Mouse (Mus musculus): ENCODE measurements around the gene Ppp2r5b. TPM values are rescaled to one million over a fixed set of nuclear protein-coding genes. Genes with fewer than 3 reads are reported as not detected.

Ppp2r5b gene
- polyA plus RNA-seq, 1 experiment from 2014 or later, result 161 TPM

DNA sequence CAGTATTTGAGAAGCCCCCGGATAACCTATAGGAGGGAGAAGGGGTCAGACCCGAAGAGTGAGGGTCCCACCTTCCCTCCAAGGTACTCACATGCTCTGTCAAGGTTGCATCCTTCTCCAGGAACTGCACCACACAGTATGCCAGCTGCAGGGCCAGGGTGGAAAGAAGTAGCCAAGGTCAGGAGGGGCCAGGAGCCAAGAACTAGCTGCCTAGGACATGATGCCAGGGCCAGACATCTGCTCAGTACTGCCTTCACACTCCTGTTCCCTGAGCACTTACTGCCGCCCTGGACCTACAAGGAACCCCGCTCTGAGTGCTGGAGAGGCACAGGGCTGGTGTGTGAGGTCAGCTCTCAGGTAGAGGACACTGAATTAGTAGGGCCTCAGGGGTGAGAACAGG is 5.3 kb downstream of the Ppp2r5b start:
- Histone ChIP-seq H3K27ac (ENCODE audit: low read depth, low read length) (no peak overlapping the region), H3K4me1 (ENCODE audit: control insufficient read depth, insufficient read depth, low read depth, low read length) (peaks cover 13% of the 10 kb centered on the region), H3K27me3 (replicated peaks; ENCODE audit: control insufficient read depth, insufficient read depth, low read length) (no peaks in the 10 kb centered on the region), H3K9me3 (ENCODE audit: control insufficient read depth, low read length) (no peaks in the 10 kb centered on the region), H3K4me2 (ENCODE audit: low read length) (no peak overlapping the region), H3K4me3 (ENCODE audit: low read length) (no peak overlapping the region), H3K9ac (ENCODE audit: low read depth, low read length) (no peak overlapping the region), H3K36me3 (ENCODE audit: control insufficient read depth, insufficient read depth, low read length) (peaks cover 38% of the 10 kb centered on the region)
- no peak for ATAC-seq
- 92% methylated on average over 4 of the region's 4 CpGs for WGBS

DNA sequence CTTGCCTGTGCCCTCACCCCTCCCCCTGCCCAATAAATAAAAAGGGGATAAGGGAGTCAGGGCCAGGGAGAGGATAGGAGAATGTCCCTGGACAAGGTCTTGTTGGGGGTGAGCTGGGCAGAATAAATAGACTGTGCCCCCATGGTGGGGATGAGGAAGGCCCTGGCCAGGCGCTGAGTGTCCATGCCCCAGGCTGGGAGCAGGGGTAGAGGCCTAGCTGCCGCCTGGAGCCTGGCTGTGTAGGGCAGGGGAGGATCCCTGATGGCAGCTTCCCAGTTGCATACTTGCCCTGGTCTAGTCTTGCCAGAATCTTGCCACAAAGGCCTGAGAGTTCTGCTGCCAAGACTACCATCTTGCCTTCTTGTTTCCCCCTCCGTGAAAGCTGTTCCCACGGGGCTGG is 7.8 kb downstream of the Ppp2r5b start:
- H3K27ac ChIP-seq (ENCODE audit: low read depth, low read length), result no peak overlapping the region
- H3K27me3 ChIP-seq (replicated peaks; ENCODE audit: control insufficient read depth, insufficient read depth, low read length), result no peaks in the 10 kb centered on the region
- no peak overlapping the region for H3K4me2 ChIP-seq (ENCODE audit: low read length)
- no peak overlapping the region for H3K4me3 ChIP-seq (ENCODE audit: low read length)
- no peak overlapping the region for H3K9ac ChIP-seq (ENCODE audit: low read depth, low read length)
- H3K36me3 ChIP-seq (ENCODE audit: control insufficient read depth, insufficient read depth, low read length), result peaks cover 38% of the 10 kb centered on the region
- no peaks in the 10 kb centered on the region for H3K9me3 ChIP-seq (ENCODE audit: control insufficient read depth, low read length)
- 74% methylated on average over 4 of the region's 4 CpGs for WGBS
- H3K4me1 ChIP-seq (ENCODE audit: control insufficient read depth, insufficient read depth, low read depth, low read length), result no peaks in the 10 kb centered on the region
- no peak for ATAC-seq

DNA sequence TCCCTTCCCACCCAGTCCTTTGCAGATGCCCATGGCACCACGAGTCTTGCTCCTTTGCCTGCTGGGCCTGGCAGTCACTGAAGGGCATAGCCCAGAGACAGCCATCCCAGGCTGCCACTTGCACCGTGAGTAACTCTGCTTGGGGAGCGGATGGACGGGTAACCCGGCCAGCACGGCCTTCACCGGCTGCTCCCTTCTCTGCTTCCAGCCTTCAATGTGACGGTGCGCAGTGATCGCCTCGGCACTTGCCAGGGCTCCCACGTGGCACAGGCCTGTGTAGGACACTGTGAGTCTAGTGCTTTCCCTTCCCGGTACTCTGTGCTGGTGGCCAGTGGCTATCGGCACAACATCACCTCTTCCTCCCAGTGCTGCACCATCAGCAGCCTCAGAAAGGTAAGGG is 8.9 kb downstream of the Ppp2r5b start:
- Histone ChIP-seq H3K4me2 (ENCODE audit: low read length) (no peak overlapping the region), H3K27me3 (replicated peaks; ENCODE audit: control insufficient read depth, insufficient read depth, low read length) (no peaks in the 10 kb centered on the region), H3K9ac (ENCODE audit: low read depth, low read length) (no peak overlapping the region), H3K4me1 (ENCODE audit: control insufficient read depth, insufficient read depth, low read depth, low read length) (no peaks in the 10 kb centered on the region), H3K9me3 (ENCODE audit: control insufficient read depth, low read length) (no peaks in the 10 kb centered on the region), H3K27ac (ENCODE audit: low read depth, low read length) (no peak overlapping the region), H3K36me3 (ENCODE audit: control insufficient read depth, insufficient read depth, low read length) (peaks cover 29% of the 10 kb centered on the region), H3K4me3 (ENCODE audit: low read length) (no peak overlapping the region)
- ATAC-seq, result peak; percentile 25; the same call in 1 of the 2 replicates
- 91% methylated on average over 14 of the region's 14 CpGs for WGBS

DNA sequence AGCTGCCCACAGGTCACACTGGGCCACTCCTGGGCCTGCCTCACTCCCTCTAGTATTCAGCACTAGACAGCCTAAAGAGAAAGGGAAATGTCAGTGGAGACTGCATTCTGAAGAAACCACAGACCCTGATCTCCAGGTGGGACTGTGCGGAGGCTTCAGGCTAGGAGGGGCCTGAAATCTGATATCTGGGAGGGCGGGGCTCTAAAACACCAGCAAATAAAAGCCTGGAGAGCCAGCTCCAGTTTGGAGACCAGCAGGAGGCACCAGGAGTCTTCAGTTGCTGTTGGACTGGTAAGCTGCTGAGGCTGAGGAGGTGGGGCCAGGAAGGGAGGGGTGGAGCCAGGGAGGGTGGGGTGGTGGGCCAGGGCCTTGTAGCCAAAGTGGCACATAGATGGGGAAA is 9.5 kb downstream of the Ppp2r5b start, which contains the start of gene Gpha2:
Gene Gpha2 (plus strand): TSS at position 246 of the 400 bp plus-strand sequence.
- no peak for ATAC-seq
- peaks cover 28% of the 10 kb centered on the region for H3K36me3 ChIP-seq (ENCODE audit: control insufficient read depth, insufficient read depth, low read length)
- no peaks in the 10 kb centered on the region for H3K27me3 ChIP-seq (replicated peaks; ENCODE audit: control insufficient read depth, insufficient read depth, low read length)
- no peak within 1 kb of the TSS for H3K4me2 ChIP-seq (ENCODE audit: low read length)
- H3K9ac ChIP-seq (ENCODE audit: low read depth, low read length), result no peak within 1 kb of the TSS
- no peak within 1 kb of the TSS for H3K27ac ChIP-seq (ENCODE audit: low read depth, low read length)
- WGBS, result 33% methylated on average over 2 of the region's 2 CpGs
- H3K4me3 ChIP-seq (ENCODE audit: low read length), result no peak within 1 kb of the TSS
- H3K9me3 ChIP-seq (ENCODE audit: control insufficient read depth, low read length), result no peaks in the 10 kb centered on the region
- H3K4me1 ChIP-seq (ENCODE audit: control insufficient read depth, insufficient read depth, low read depth, low read length), result no peaks in the 10 kb centered on the region

DNA sequence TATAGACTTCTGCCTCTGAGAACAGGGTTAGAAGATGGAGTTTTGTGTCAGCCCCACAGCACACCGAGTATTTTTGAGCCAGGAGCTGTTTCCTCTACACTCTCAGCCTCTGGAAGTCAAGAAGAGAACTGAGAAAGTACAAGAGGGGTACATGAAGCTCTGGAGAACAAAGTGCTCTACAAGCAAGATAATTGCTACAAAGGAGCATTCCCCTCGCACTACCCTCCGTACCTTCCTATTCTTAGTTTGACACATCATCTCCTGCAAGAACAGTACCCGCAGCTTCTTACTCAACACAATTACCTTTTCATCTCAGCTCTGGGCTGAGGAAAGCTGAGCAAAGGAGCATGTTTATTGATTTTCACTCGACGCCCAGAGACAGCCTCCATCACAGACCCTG is 17.1 kb downstream of the Ppp2r5b start:
- Histone ChIP-seq H3K9ac (ENCODE audit: low read depth, low read length) (no peak overlapping the region), H3K9me3 (ENCODE audit: control insufficient read depth, low read length) (no peaks in the 10 kb centered on the region), H3K4me3 (ENCODE audit: low read length) (no peak overlapping the region), H3K4me2 (ENCODE audit: low read length) (no peak overlapping the region), H3K36me3 (ENCODE audit: control insufficient read depth, insufficient read depth, low read length) (no peaks in the 10 kb centered on the region), H3K4me1 (ENCODE audit: control insufficient read depth, insufficient read depth, low read depth, low read length) (no peaks in the 10 kb centered on the region), H3K27me3 (replicated peaks; ENCODE audit: control insufficient read depth, insufficient read depth, low read length) (no peaks in the 10 kb centered on the region), H3K27ac (ENCODE audit: low read depth, low read length) (no peak overlapping the region)
- no peak for ATAC-seq
- 69% methylated on average over 6 of the region's 6 CpGs for WGBS

DNA sequence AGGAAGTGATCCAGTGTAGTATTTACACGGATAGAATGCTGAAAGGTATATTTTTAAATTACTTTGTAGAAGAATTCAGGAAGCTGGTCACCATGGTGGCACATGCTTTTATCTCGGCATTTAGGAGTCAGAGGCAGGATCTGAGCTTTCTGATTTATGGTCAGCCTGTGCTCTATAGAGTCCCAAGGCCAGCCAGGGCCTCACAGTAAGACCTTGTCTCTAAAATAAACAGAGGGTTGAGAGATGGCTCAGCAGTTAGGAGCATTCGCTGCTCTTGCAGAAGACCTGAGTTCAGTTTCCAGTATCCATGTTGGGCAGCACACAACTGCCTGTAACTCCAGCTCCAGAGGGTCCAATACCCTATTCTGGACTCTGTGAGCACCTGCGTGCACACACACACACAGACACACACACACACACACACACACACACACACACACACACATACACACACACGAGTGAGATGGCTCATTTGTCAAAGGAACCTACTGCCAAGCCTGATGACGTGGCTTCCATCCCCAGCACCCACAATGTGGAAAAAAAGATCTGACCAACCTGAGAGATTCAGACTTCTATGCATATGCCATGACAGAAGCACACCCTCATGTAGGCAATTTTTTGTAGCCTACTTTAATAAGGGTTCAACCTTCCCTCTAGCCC is 19.5 kb downstream of the Ppp2r5b start:
- H3K27ac ChIP-seq (ENCODE audit: low read depth, low read length), result no peak overlapping the region
- ATAC-seq, result no peak
- H3K9ac ChIP-seq (ENCODE audit: low read depth, low read length), result no peak overlapping the region
- H3K9me3 ChIP-seq (ENCODE audit: control insufficient read depth, low read length), result no peaks in the 10 kb centered on the region
- no peaks in the 10 kb centered on the region for H3K36me3 ChIP-seq (ENCODE audit: control insufficient read depth, insufficient read depth, low read length)
- 82% methylated on average over 6 of the region's 6 CpGs for WGBS
- H3K4me2 ChIP-seq (ENCODE audit: low read length), result no peak overlapping the region
- H3K4me1 ChIP-seq (ENCODE audit: control insufficient read depth, insufficient read depth, low read depth, low read length), result no peaks in the 10 kb centered on the region
- no peaks in the 10 kb centered on the region for H3K27me3 ChIP-seq (replicated peaks; ENCODE audit: control insufficient read depth, insufficient read depth, low read length)
- H3K4me3 ChIP-seq (ENCODE audit: low read length), result no peak overlapping the region

DNA sequence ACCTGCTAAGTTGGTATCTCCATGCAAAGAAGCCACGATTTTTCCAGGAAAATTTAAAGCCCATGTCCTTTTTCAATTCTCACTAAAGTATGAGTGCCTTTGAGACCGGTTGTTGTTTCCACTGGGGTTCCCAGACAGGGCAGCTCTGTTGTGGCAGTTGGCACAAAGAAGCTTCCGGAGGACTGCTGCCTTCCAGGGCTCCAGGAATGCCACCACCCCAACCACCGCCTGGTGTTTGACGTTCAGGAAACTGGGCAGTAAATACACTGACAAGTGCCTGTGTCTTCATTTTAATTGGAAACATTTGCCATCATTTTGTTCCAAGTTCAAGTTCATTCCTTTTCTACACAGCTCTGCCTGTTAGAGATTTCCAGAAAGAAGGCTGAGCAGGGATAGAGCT is 29.0 kb downstream of the Ppp2r5b start:
- no peaks in the 10 kb centered on the region for H3K36me3 ChIP-seq (ENCODE audit: control insufficient read depth, insufficient read depth, low read length)
- no peaks in the 10 kb centered on the region for H3K4me1 ChIP-seq (ENCODE audit: control insufficient read depth, insufficient read depth, low read depth, low read length)
- no peak overlapping the region for H3K9ac ChIP-seq (ENCODE audit: low read depth, low read length)
- no peak overlapping the region for H3K27ac ChIP-seq (ENCODE audit: low read depth, low read length)
- H3K9me3 ChIP-seq (ENCODE audit: control insufficient read depth, low read length), result no peaks in the 10 kb centered on the region
- no peak for ATAC-seq
- H3K27me3 ChIP-seq (replicated peaks; ENCODE audit: control insufficient read depth, insufficient read depth, low read length), result no peaks in the 10 kb centered on the region
- H3K4me2 ChIP-seq (ENCODE audit: low read length), result no peak overlapping the region
- WGBS, result 73% methylated on average over 5 of the region's 5 CpGs
- H3K4me3 ChIP-seq (ENCODE audit: low read length), result no peak overlapping the region

DNA sequence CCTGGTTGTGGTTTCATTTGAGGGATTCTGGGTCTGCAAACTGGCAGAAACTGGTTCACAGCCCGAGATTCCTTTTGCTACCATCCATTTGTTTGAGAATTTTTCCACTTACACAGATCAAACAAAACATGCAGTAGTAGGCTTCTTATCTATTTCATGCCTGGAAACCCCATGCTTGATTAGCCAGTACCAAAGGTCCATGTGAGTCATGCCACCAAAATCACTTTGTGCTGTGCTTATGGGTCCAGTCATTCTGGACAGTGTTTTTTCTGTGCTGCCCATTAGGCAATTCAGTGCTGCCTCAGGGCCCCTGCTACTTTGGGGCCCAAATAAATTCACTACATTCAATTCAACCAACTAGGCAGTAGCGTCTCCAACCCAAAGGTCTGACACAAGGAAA is 31.4 kb downstream of the Ppp2r5b start:
- 79% methylated on average over 2 of the region's 2 CpGs for WGBS
- H3K4me1 ChIP-seq (ENCODE audit: control insufficient read depth, insufficient read depth, low read depth, low read length), result no peaks in the 10 kb centered on the region
- no peak overlapping the region for H3K27ac ChIP-seq (ENCODE audit: low read depth, low read length)
- no peak overlapping the region for H3K4me2 ChIP-seq (ENCODE audit: low read length)
- no peak overlapping the region for H3K9ac ChIP-seq (ENCODE audit: low read depth, low read length)
- ATAC-seq, result no peak
- no peaks in the 10 kb centered on the region for H3K36me3 ChIP-seq (ENCODE audit: control insufficient read depth, insufficient read depth, low read length)
- no peak overlapping the region for H3K4me3 ChIP-seq (ENCODE audit: low read length)
- H3K9me3 ChIP-seq (ENCODE audit: control insufficient read depth, low read length), result no peaks in the 10 kb centered on the region
- H3K27me3 ChIP-seq (replicated peaks; ENCODE audit: control insufficient read depth, insufficient read depth, low read length), result no peaks in the 10 kb centered on the region

DNA sequence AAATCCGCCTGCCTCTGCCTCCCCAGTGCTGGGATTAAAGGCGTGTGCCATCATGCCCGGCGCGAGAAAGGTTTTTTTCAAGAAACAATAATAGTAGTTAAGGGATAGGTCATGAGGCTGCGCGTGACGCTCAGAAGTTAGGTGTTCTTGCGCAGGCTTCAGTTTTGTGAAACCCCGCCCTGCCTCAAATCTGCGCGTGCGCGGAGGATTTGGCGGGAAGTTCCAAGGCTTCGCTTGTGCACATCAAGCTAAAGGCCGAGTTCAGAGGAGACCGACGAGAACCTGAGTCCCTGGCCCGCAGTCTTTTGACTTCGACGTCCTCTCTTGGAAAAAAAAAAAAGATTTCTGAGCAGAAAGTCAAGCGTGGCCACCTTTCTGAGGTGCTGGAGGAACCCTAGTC is 51.5 kb downstream of the Ppp2r5b start, which contains the start of gene Majin:
Gene Majin (plus strand): TSS at position 258 of the 400 bp plus-strand sequence.
- no peak within 1 kb of the TSS for H3K27ac ChIP-seq (ENCODE audit: low read depth, low read length)
- H3K9me3 ChIP-seq (ENCODE audit: control insufficient read depth, low read length), result no peaks in the 10 kb centered on the region
- H3K27me3 ChIP-seq (replicated peaks; ENCODE audit: control insufficient read depth, insufficient read depth, low read length), result no peaks in the 10 kb centered on the region
- ATAC-seq, result no peak
- no peak within 1 kb of the TSS for H3K4me2 ChIP-seq (ENCODE audit: low read length)
- H3K9ac ChIP-seq (ENCODE audit: low read depth, low read length), result no peak within 1 kb of the TSS
- no peaks in the 10 kb centered on the region for H3K36me3 ChIP-seq (ENCODE audit: control insufficient read depth, insufficient read depth, low read length)
- no peaks in the 10 kb centered on the region for H3K4me1 ChIP-seq (ENCODE audit: control insufficient read depth, insufficient read depth, low read depth, low read length)
- 87% methylated on average over 23 of the region's 23 CpGs for WGBS
- no peak within 1 kb of the TSS for H3K4me3 ChIP-seq (ENCODE audit: low read length)

Data from hindbrain, embryonic 16.5 days (tissue).